Mouse (Mus musculus) retina, adult 2 months (tissue): ENCODE results near the gene Ehd4.
A peak's percentile ranks its signal among the peaks of the same experiment; 100 is the strongest.

Source experiments
- DNase-seq: peaks from one replicate; pipeline ENCODE4 v3.0.0-alpha.2; 2012; ENCODE audit warnings: low read depth, low spot score

Gene Ehd4

GRCm38 (mm10) chr2:120154361-120154894 lies at the start of gene Ehd4:
TSS of gene Ehd4 (minus strand) at chr2:120154606.
- DNase-seq: peak; percentile 97

- no peak for DNase-seq
Measured at GRCm38 (mm10) chr2:120203742-120204141, 49.3 kb upstream of the Ehd4 start.

- DNase-seq: no peak
Measured at GRCm38 (mm10) chr2:120200077-120200476, 45.7 kb upstream of the Ehd4 start.

GRCm38 (mm10) chr2:120188174-120188573 lies 33.8 kb upstream of the Ehd4 start:
- no peak for DNase-seq

- DNase-seq: no peak
Measured at GRCm38 (mm10) chr2:120187583-120187982, 33.2 kb upstream of the Ehd4 start.

GRCm38 (mm10) chr2:120185527-120186276 lies 31.3 kb upstream of the Ehd4 start:
- DNase-seq: no peak

GRCm38 (mm10) chr2:120178936-120179335 lies 24.5 kb upstream of the Ehd4 start:
- DNase-seq: no peak

- DNase-seq: peak; percentile 26
Measured at GRCm38 (mm10) chr2:120173718-120174117, 19.3 kb upstream of the Ehd4 start.

- no peak for DNase-seq
Measured at GRCm38 (mm10) chr2:120171362-120171761, 17.0 kb upstream of the Ehd4 start.

GRCm38 (mm10) chr2:120170726-120171125 lies 16.3 kb upstream of the Ehd4 start:
- DNase-seq: no peak

GRCm38 (mm10) chr2:120169382-120169781 lies 15.0 kb upstream of the Ehd4 start:
- no peak for DNase-seq

GRCm38 (mm10) chr2:120167763-120168162 lies 13.4 kb upstream of the Ehd4 start:
- DNase-seq: no peak

- no peak for DNase-seq
Measured at GRCm38 (mm10) chr2:120165474-120165873, 11.1 kb upstream of the Ehd4 start.

GRCm38 (mm10) chr2:120159434-120159833 lies 5.0 kb upstream of the Ehd4 start:
- no peak for DNase-seq

- DNase-seq: no peak
Measured at GRCm38 (mm10) chr2:120158846-120159245, 4.4 kb upstream of the Ehd4 start.

- no peak for DNase-seq
Measured at GRCm38 (mm10) chr2:120158016-120158415, 3.6 kb upstream of the Ehd4 start.

GRCm38 (mm10) chr2:120157606-120158005 lies 3.2 kb upstream of the Ehd4 start:
- no peak for DNase-seq

GRCm38 (mm10) chr2:120153586-120154360 lies 633 bp downstream of the Ehd4 start:
- no peak for DNase-seq

GRCm38 (mm10) chr2:120150571-120150970 lies 3.8 kb downstream of the Ehd4 start:
- DNase-seq: no peak

- DNase-seq: no peak
Measured at GRCm38 (mm10) chr2:120149634-120150033, 4.8 kb downstream of the Ehd4 start.

- DNase-seq: no peak
Measured at GRCm38 (mm10) chr2:120147999-120148398, 6.4 kb downstream of the Ehd4 start.

- DNase-seq: no peak
Measured at GRCm38 (mm10) chr2:120147364-120147763, 7.0 kb downstream of the Ehd4 start.

- no peak for DNase-seq
Measured at GRCm38 (mm10) chr2:120146543-120146942, 7.9 kb downstream of the Ehd4 start.
